Comparison of ENCODE assay signal across 20 mouse cellular contexts in the genomic region with DNA sequence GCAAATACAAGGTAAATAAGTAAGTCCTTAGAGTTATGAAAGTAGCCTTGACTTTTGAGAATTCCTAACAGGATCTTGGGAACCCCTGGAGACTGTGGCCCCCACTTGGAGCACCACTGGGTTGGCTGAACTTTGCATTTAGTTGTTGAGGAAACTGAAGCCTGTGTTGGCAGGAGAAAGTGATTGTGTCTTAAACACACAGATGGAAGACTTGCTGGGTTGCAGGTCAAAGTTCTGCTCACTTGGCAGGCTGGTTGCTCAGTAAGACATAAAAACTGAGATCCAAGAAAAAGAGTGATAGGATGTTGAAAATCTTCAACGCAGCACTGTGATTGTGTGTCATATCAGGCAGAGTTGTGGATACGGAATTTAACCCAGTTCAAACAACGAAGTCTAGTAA.
DNase-seq lines count a peak whose midpoint lies in the region; ATAC-seq lines count a peak whose summit lies in the region.
"Had no signal": no experiment of that assay in that cellular context is flagged by ENCODE, and none has a peak within 500 bp of the region (broad histone marks: within the 10 kb centered on the region; RNA-seq: fewer than 3 reads in every experiment).

No protein-coding gene starts in this region.

- WGBS in kidney, embryonic 14.5 days = 89% methylated on average over 3 of the region's 3 CpGs
- 80% methylated on average over 3 of the region's 3 CpGs for WGBS in intestine, embryonic 15.5 days
- 96% methylated on average over 3 of the region's 3 CpGs for WGBS in midbrain, embryonic 13.5 days

- H3K4me3 ChIP-seq in kidney, embryonic 14.5 days (ENCODE audit: low read length) = no peak overlapping the region
- H3K4me3 ChIP-seq in intestine, embryonic 15.5 days (replicated peaks) = no peak overlapping the region
- H3K4me3 ChIP-seq in midbrain, embryonic 13.5 days (replicated peaks) = no peak overlapping the region
- H3K4me3 ChIP-seq: embryonic facial prominence, embryonic 10.5 days; forebrain, embryonic 13.5 days; gastrocnemius, adult 2 months; heart, embryonic 13.5 days had no signal

- no peak overlapping the region for H3K27ac ChIP-seq in kidney, embryonic 14.5 days (ENCODE audit: low read depth, low read length)
- no peak overlapping the region for H3K27ac ChIP-seq in intestine, embryonic 15.5 days
- no peak overlapping the region for H3K27ac ChIP-seq in midbrain, embryonic 13.5 days
- H3K27ac ChIP-seq: embryonic facial prominence, embryonic 10.5 days; forebrain, embryonic 13.5 days; gastrocnemius, adult 2 months; heart, embryonic 13.5 days had no signal

- no peaks in the 10 kb centered on the region for H3K36me3 ChIP-seq in kidney, embryonic 14.5 days (ENCODE audit: control insufficient read depth, insufficient read depth, low read length)
- no peaks in the 10 kb centered on the region for H3K36me3 ChIP-seq in intestine, embryonic 15.5 days
- no peaks in the 10 kb centered on the region for H3K36me3 ChIP-seq in midbrain, embryonic 13.5 days
- H3K36me3 ChIP-seq: embryonic facial prominence, embryonic 10.5 days; heart, embryonic 13.5 days had no signal

- peak; percentile 2 for DNase-seq in adrenal gland, postnatal 10 days
- no peak for DNase-seq in adrenal gland, adult (ENCODE audit: inconsistent age in 2 of 2, low spot score in 1 of 2)
- peak; percentile 11 to 20 for DNase-seq in kidney, postnatal 36 days
- no peak for DNase-seq in frontal cortex, adult 2 months (ENCODE audit: extremely low spot score in 1 of 2, low spot score in 1 of 2)
- DNase-seq: adrenal gland, adult 2 months; adrenal gland, postnatal 36 days; cerebellum, adult 2 months; cerebellum, postnatal 10 days; forebrain, postnatal 0 days; gastrocnemius, adult 2 months; gastrocnemius, postnatal 36 days; heart, adult 11 months; heart, postnatal 36 days had no signal

- no peak overlapping the region for H3K9ac ChIP-seq in kidney, embryonic 14.5 days (ENCODE audit: low read depth, low read length)
- no peak overlapping the region for H3K9ac ChIP-seq in intestine, embryonic 15.5 days
- H3K9ac ChIP-seq in midbrain, embryonic 13.5 days (replicated peaks) = no peak overlapping the region
- H3K9ac ChIP-seq: forebrain, embryonic 13.5 days; forebrain, postnatal 0 days; heart, embryonic 13.5 days had no signal

- H3K4me2 ChIP-seq in kidney, embryonic 14.5 days (replicated peaks; ENCODE audit: low read depth, low read length) = no peak overlapping the region
- H3K4me2 ChIP-seq in intestine, embryonic 15.5 days (replicated peaks) = no peak overlapping the region
- no peak overlapping the region for H3K4me2 ChIP-seq in midbrain, embryonic 13.5 days (replicated peaks)
- H3K4me2 ChIP-seq: forebrain, embryonic 13.5 days; heart, embryonic 13.5 days had no signal

- no peak for ATAC-seq in kidney, embryonic 14.5 days (ENCODE audit: low FRiP score, low TSS enrichment)
- peak; percentile 15; the same call in 1 of the 2 replicates for ATAC-seq in intestine, embryonic 15.5 days
- ATAC-seq in midbrain, embryonic 13.5 days = no peak
- ATAC-seq: forebrain, embryonic 13.5 days; forebrain, postnatal 0 days; hindbrain, embryonic 16.5 days had no signal

- H3K9me3 ChIP-seq in kidney, embryonic 14.5 days (ENCODE audit: control insufficient read depth, low read length) = no peaks in the 10 kb centered on the region
- H3K9me3 ChIP-seq in intestine, embryonic 15.5 days = no peaks in the 10 kb centered on the region
- no peaks in the 10 kb centered on the region for H3K9me3 ChIP-seq in midbrain, embryonic 13.5 days
- H3K9me3 ChIP-seq: embryonic facial prominence, embryonic 10.5 days; forebrain, embryonic 13.5 days; heart, embryonic 13.5 days had no signal

- H3K27me3 ChIP-seq in kidney, embryonic 14.5 days (ENCODE audit: control insufficient read depth, insufficient read depth, low read length) = no peaks in the 10 kb centered on the region
- no peaks in the 10 kb centered on the region for H3K27me3 ChIP-seq in intestine, embryonic 15.5 days (replicated peaks)
- H3K27me3 ChIP-seq in midbrain, embryonic 13.5 days = no peaks in the 10 kb centered on the region
- H3K27me3 ChIP-seq: forebrain, embryonic 13.5 days; heart, embryonic 13.5 days had no signal

- no peaks in the 10 kb centered on the region for H3K4me1 ChIP-seq in kidney, embryonic 14.5 days (ENCODE audit: control insufficient read depth, insufficient read depth, low read length)
- H3K4me1 ChIP-seq in intestine, embryonic 15.5 days (replicated peaks) = 0 out of 2 replicates have a peak, but pooled peaks cover 5% of the 10 kb centered on the region
- H3K4me1 ChIP-seq in midbrain, embryonic 13.5 days (replicated peaks) = 0 out of 2 replicates have a peak, but pooled peaks cover 6% of the 10 kb centered on the region
- H3K4me1 ChIP-seq: forebrain, embryonic 13.5 days had no signal

Comparison
In these comparisons a context has a peak if more than half of its experiments do, and no peak if none do; other contexts are left out.
1. DNase-seq: peak in adrenal gland, postnatal 10 days (single experiment) and kidney, postnatal 36 days (2 of 2); none in adrenal gland, adult (0 of 2) and frontal cortex, adult 2 months (0 of 2).